Mouse (Mus musculus): ENCODE measurements around the gene Xdh. TPM values are rescaled to one million over a fixed set of nuclear protein-coding genes. Genes with fewer than 3 reads are reported as not detected.

Xdh gene
- total and polyA plus RNA-seq, 3 experiments, result 0.17 TPM; not detected in 2

GRCm38 (mm10) chr17:73991264-73991663, 41.3 kb upstream of the Xdh start:
- no peak overlapping the region for H3K27ac ChIP-seq (ENCODE audit: insufficient read depth, low read depth)
- no peak overlapping the region for H3K4me2 ChIP-seq (ENCODE audit: insufficient read depth, low read depth, poor library complexity, severe bottlenecking)
- H3K4me3 ChIP-seq (replicated peaks in 1 of 3; ENCODE audit: low read depth in 2 of 3, low read length in 2 of 3, poor library complexity in 1 of 3), result no peak overlapping the region
- TF ChIP-seq USF1 (IDR thresholded peaks at IDR 0.05; ENCODE audit: low read depth, low read length), result no peak
- TF ChIP-seq ZMIZ1 (IDR thresholded peaks at IDR 0.05; ENCODE audit: low read depth, low read length), result no peak
- no peak for TF ChIP-seq RAD21 (IDR thresholded peaks at IDR 0.05; ENCODE audit: low read depth, low read length)
- TF ChIP-seq GABPA (IDR thresholded peaks at IDR 0.05; ENCODE audit: insufficient replicate concordance, low read depth, low read length), result no peak
- TF ChIP-seq MYC (IDR thresholded peaks at IDR 0.05; ENCODE audit: low read depth, low read length), result no peak
- TF ChIP-seq HCFC1 (IDR thresholded peaks at IDR 0.05; ENCODE audit: low read depth, low read length), result no peak
- no peak for TF ChIP-seq MAX (IDR thresholded peaks at IDR 0.05; ENCODE audit: low read length)
- TF ChIP-seq SMC3 (IDR thresholded peaks at IDR 0.05; ENCODE audit: low read depth, low read length), result no peak
- no peak for TF ChIP-seq PAX5 (IDR thresholded peaks at IDR 0.05; ENCODE audit: low read length)
- no peak for TF ChIP-seq CHD1 (IDR thresholded peaks at IDR 0.05; ENCODE audit: low read depth, low read length)
- TF ChIP-seq NRF1 (IDR thresholded peaks at IDR 0.05; ENCODE audit: low read depth, low read length), result no peak
- H3K36me3 ChIP-seq (replicated peaks in 1 of 2; ENCODE audit: control insufficient read depth in 1 of 2, insufficient read depth in 1 of 2, low read length in 1 of 2), result no peaks in the 10 kb centered on the region
- no peak for DNase-seq (ENCODE audit: extremely low read depth)
- in situ Hi-C loops (cut with MboI; ENCODE audit: low pct_ligation_motif_present, low pct_unique_long_range_greater_than_20kb, low sequenced_read_pairs), result no loop called here
- dilution Hi-C loops (cut with MboI; ENCODE audit: extremely low pct_ligation_motif_present, extremely low pct_unique_long_range_greater_than_20kb, low sequenced_read_pairs), result no loop called here
- no peaks in the 10 kb centered on the region for H3K4me1 ChIP-seq (ENCODE audit: control insufficient read depth in 1 of 2, insufficient read depth in 2 of 2)
- no peaks in the 10 kb centered on the region for H3K79me2 ChIP-seq (replicated peaks; ENCODE audit: control insufficient read depth, extremely low read depth, insufficient read depth, poor library complexity, severe bottlenecking)
- H3K9me3 ChIP-seq (replicated peaks; ENCODE audit: low read length), result no peaks in the 10 kb centered on the region
- no peaks in the 10 kb centered on the region for H3K27me3 ChIP-seq (replicated peaks)
- no peak overlapping the region for H3K9ac ChIP-seq (ENCODE audit: insufficient read depth, low read depth)

GRCm38 (mm10) chr17:73986571-73986970, 36.6 kb upstream of the Xdh start:
- H3K36me3 ChIP-seq (replicated peaks in 1 of 2; ENCODE audit: control insufficient read depth in 1 of 2, insufficient read depth in 1 of 2, low read length in 1 of 2), result no peaks in the 10 kb centered on the region
- no peaks in the 10 kb centered on the region for H3K79me2 ChIP-seq (replicated peaks; ENCODE audit: control insufficient read depth, extremely low read depth, insufficient read depth, poor library complexity, severe bottlenecking)
- H3K27ac ChIP-seq (ENCODE audit: insufficient read depth, low read depth), result no peak overlapping the region
- TF ChIP-seq MXI1 (IDR thresholded peaks at IDR 0.05; ENCODE audit: low read depth, low read length), result no peak
- TF ChIP-seq E2F4 (IDR thresholded peaks at IDR 0.05; ENCODE audit: insufficient replicate concordance, low read depth, low read length), result no peak
- no peak for TF ChIP-seq KAT2A (IDR thresholded peaks at IDR 0.05; ENCODE audit: insufficient replicate concordance, low read length)
- no peak for TF ChIP-seq TBP (conservative IDR thresholded peaks at IDR 0.05; ENCODE audit: low read depth, low read length)
- TF ChIP-seq USF2 (conservative IDR thresholded peaks at IDR 0.05; ENCODE audit: low read depth, low read length), result no peak
- TF ChIP-seq JUND (conservative IDR thresholded peaks at IDR 0.05; ENCODE audit: low read depth, low read length), result no peak
- TF ChIP-seq ETS1 (conservative IDR thresholded peaks at IDR 0.05; ENCODE audit: low read depth, low read length), result no peak
- DNase-seq (ENCODE audit: extremely low read depth), result no peak
- no peaks in the 10 kb centered on the region for H3K4me1 ChIP-seq (ENCODE audit: control insufficient read depth in 1 of 2, insufficient read depth in 2 of 2)
- no peak overlapping the region for H3K4me3 ChIP-seq (replicated peaks in 1 of 3; ENCODE audit: low read depth in 2 of 3, low read length in 2 of 3, poor library complexity in 1 of 3)
- H3K27me3 ChIP-seq (replicated peaks), result no peaks in the 10 kb centered on the region
- in situ Hi-C loops (cut with MboI; ENCODE audit: low pct_ligation_motif_present, low pct_unique_long_range_greater_than_20kb, low sequenced_read_pairs), result no loop called here
- H3K9me3 ChIP-seq (replicated peaks; ENCODE audit: low read length), result no peaks in the 10 kb centered on the region
- H3K4me2 ChIP-seq (ENCODE audit: insufficient read depth, low read depth, poor library complexity, severe bottlenecking), result no peak overlapping the region
- dilution Hi-C loops (cut with MboI; ENCODE audit: extremely low pct_ligation_motif_present, extremely low pct_unique_long_range_greater_than_20kb, low sequenced_read_pairs), result no loop called here
- no peak overlapping the region for H3K9ac ChIP-seq (ENCODE audit: insufficient read depth, low read depth)
